Mouse (Mus musculus) heart, postnatal 0 days (tissue): Measurements from ENCODE around the gene Ubfd1. TPM values are rescaled to one million over a fixed set of nuclear protein-coding genes. Genes with fewer than 3 reads are reported as not detected.
A peak's percentile ranks its signal among the peaks of the same experiment; 100 is the strongest.

Experiments
- ATAC-seq: fragments of 200-750 bp; cut with Nextera tagmentation; 2 replicates; pipeline ENCODE4 v1.8.0; 2017; ENCODE audit warnings: low read depth, moderate number of reproducible peaks, moderate library complexity; ENCODE audit not compliant: insufficient read depth
- DNase-seq: peaks from one replicate; pipeline ENCODE4 v3.0.0-alpha.2; 2016; ENCODE audit warnings: low spot score
- H3K27ac ChIP-seq: fragments of 300-500 bp; sonication (generic); 2 replicates; pipeline ENCODE4 v1.5.1; 2014; ENCODE audit warnings: low read depth, mild to moderate bottlenecking
- H3K27me3 ChIP-seq: fragments of 300-500 bp; sonication (generic); 2 replicates; pipeline ENCODE4 v1.6.1; 2014; ENCODE audit warnings: low read length, mixed read lengths; ENCODE audit not compliant: control insufficient read depth, insufficient read depth
- H3K36me3 ChIP-seq: fragments of 300-500 bp; sonication (generic); replicated peaks from 2 replicates; pipeline ENCODE4 v1.6.1; 2014; ENCODE audit warnings: low read length, mixed read lengths; ENCODE audit not compliant: control insufficient read depth, insufficient read depth
- H3K4me1 ChIP-seq: fragments of 300-500 bp; sonication (generic); 2 replicates; pipeline ENCODE4 v1.6.1; 2014; ENCODE audit warnings: antibody characterized with exemption; ENCODE audit not compliant: control insufficient read depth, insufficient read depth
- H3K4me2 ChIP-seq: fragments of 300-500 bp; sonication (generic); 2 replicates; pipeline ENCODE4 v1.6.1; 2014; ENCODE audit warnings: low read depth, mild to moderate bottlenecking, low read length, moderate library complexity
- H3K4me3 ChIP-seq: fragments of 300-500 bp; sonication (generic); 2 replicates; pipeline ENCODE4 v1.5.1; 2014; ENCODE audit warnings: low read depth, low read length
- H3K9ac ChIP-seq: fragments of 300-500 bp; sonication (generic); replicated peaks from 2 replicates; pipeline ENCODE4 v1.6.1; 2014; ENCODE audit warnings: low read depth, low read length, mixed read lengths
- H3K9me3 ChIP-seq: fragments of 300-500 bp; sonication (generic); replicated peaks from 2 replicates; pipeline ENCODE4 v1.6.1; 2016; ENCODE audit warnings: low read length; ENCODE audit not compliant: control insufficient read depth
- CTCF ChIP-seq: IDR thresholded peaks from 2 replicates; pipeline ENCODE4 v1.5.1; 2016; ENCODE audit warnings: antibody characterized with exemption, control low read depth, low read depth
- EP300 ChIP-seq: IDR thresholded peaks from 2 replicates; pipeline ENCODE4 v1.6.1; 2016; ENCODE audit warnings: antibody characterized with exemption, low read depth
- WGBS: fragments of 180-500 bp; shearing (Covaris S2); extraction: QIAGEN DNeasy Blood & Tissue Kit; methylation state at CpG from one replicate; pipeline ENCODE4 v1.1.7; 2014; 5-methylcytosine and 5-hydroxymethylcytosine counted together
- polyA plus RNA-seq: library from polyadenylated mRNA; unstranded; fragments of >200 nt; fragmentation: Nextera tagmentation; extraction: Ambion mirVana; gene quantifications from 2 replicates; pipeline ENCODE4 v1.2.1, GENCODE M21; 2015
- total RNA-seq: library from RNA; depleted of rRNA; stranded (reverse); fragments of >200 nt; gene quantifications from 2 replicates; pipeline ENCODE4 v1.2.3, GENCODE M21; 2014; ENCODE audit warnings: low replicate concordance; rRNA removed

The Ubfd1 gene
- total RNA-seq (54.7 and 65.5 TPM in 2 replicates), polyA plus RNA-seq (22.6 and 25.5 TPM in 2 replicates)

- peak; percentile 96 for DNase-seq
- no peaks in the 10 kb centered on the region for H3K27me3 ChIP-seq
- WGBS: 0% methylated on average over 59 of the region's 60 CpGs
- H3K36me3 ChIP-seq: peaks cover 33% of the 10 kb centered on the region
- peak; percentile 97 for ATAC-seq
- H3K4me1 ChIP-seq: peaks cover 22% of the 10 kb centered on the region
- H3K9ac ChIP-seq: peak within 1 kb of the TSS; percentile 96
- peak within 1 kb of the TSS; percentile 93 for H3K27ac ChIP-seq
- no peaks in the 10 kb centered on the region for H3K9me3 ChIP-seq
- peak within 1 kb of the TSS; percentile 95 for H3K4me3 ChIP-seq
- TF ChIP-seq CTCF: no peak
- peak; percentile 80 for TF ChIP-seq EP300
- H3K4me2 ChIP-seq: peak within 1 kb of the TSS; percentile 91
Observed at GRCm38 (mm10) chr7:122066945-122067516, at the start of gene Ubfd1, which contains the start of gene Ears2. Gene Ubfd1, plus strand, starts transcription at chr7:122067175. Gene Ears2, minus strand, starts transcription at chr7:122067263.

GRCm38 (mm10) chr7:122018247-122018646 lies 48.7 kb upstream of the Ubfd1 start:
- Histone ChIP-seq H3K27ac (no peak overlapping the region), H3K9me3 (no peaks in the 10 kb centered on the region), H3K4me1 (peaks cover 33% of the 10 kb centered on the region), H3K36me3 (no peaks in the 10 kb centered on the region), H3K4me2 (no peak overlapping the region), H3K27me3 (no peaks in the 10 kb centered on the region), H3K4me3 (no peak overlapping the region), H3K9ac (peak overlapping the region; percentile 16; the same call in 1 of the 2 replicates)
- TF ChIP-seq CTCF (no peak), EP300 (no peak)
- DNase-seq (no peak), ATAC-seq (no peak)
- 51% methylated on average over 3 of the region's 3 CpGs for WGBS

- no peak for TF ChIP-seq CTCF
- TF ChIP-seq EP300: no peak
- Histone ChIP-seq H3K4me3 (no peak overlapping the region), H3K9me3 (no peaks in the 10 kb centered on the region), H3K4me1 (peaks cover 33% of the 10 kb centered on the region), H3K4me2 (no peak overlapping the region), H3K36me3 (no peaks in the 10 kb centered on the region), H3K9ac (no peak overlapping the region), H3K27ac (no peak overlapping the region), H3K27me3 (no peaks in the 10 kb centered on the region)
- 83% methylated on average over 7 of the region's 7 CpGs for WGBS
- no peak for ATAC-seq
- no peak for DNase-seq
Observed at GRCm38 (mm10) chr7:122018978-122019377, 48.0 kb upstream of the Ubfd1 start.

DNA sequence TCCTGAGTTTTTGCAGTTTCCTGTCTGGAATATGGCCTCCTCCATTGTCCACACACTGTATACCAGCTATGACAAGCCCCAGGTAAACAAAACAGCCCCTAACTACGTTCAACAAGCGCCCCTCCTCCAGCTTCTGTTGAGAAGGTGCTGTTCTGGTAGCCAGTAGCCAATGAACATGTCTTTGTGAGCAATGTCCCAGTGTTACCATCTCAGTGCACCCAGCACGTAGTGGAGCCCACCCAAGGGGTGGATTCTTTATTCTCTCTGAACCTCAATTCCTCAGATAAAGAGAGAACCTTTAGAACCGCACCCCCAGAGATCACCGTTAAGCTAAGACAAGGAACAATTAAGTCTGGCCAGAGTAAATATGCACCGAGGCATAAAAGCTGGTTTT lies 46.7 kb upstream of the Ubfd1 start:
- Histone ChIP-seq H3K9me3 (no peaks in the 10 kb centered on the region), H3K9ac (peak overlapping the region; percentile 61), H3K27me3 (no peaks in the 10 kb centered on the region), H3K27ac (peak overlapping the region; percentile 83), H3K4me2 (peak overlapping the region; percentile 75), H3K4me1 (peaks cover 25% of the 10 kb centered on the region), H3K4me3 (peak overlapping the region; percentile 65), H3K36me3 (no peaks in the 10 kb centered on the region)
- ATAC-seq: peak; percentile 7
- no peak for DNase-seq
- 2% methylated on average over 6 of the region's 6 CpGs for WGBS
- TF ChIP-seq EP300: no peak
- no peak for TF ChIP-seq CTCF

GRCm38 (mm10) chr7:122020667-122021354 lies 46.2 kb upstream of the Ubfd1 start, which contains the start of gene Gga2:
Gene Gga2, minus strand, starts transcription at chr7:122021222.
- ATAC-seq (peak; percentile 91), DNase-seq (peak; percentile 78)
- WGBS: 0% methylated on average over 48 of the region's 50 CpGs
- Histone ChIP-seq H3K4me2 (peak within 1 kb of the TSS; percentile 75), H3K27me3 (no peaks in the 10 kb centered on the region), H3K9ac (peak within 1 kb of the TSS; percentile 61), H3K36me3 (no peaks in the 10 kb centered on the region), H3K4me3 (peak within 1 kb of the TSS; percentile 65), H3K9me3 (no peaks in the 10 kb centered on the region), H3K27ac (peak within 1 kb of the TSS; percentile 83), H3K4me1 (peaks cover 20% of the 10 kb centered on the region)
- no peak for TF ChIP-seq EP300
- no peak for TF ChIP-seq CTCF
